Mouse (Mus musculus) adrenal gland, adult 18-20 months (tissue): ENCODE results near the gene Ddx31. TPM values are rescaled to one million over a fixed set of nuclear protein-coding genes. Genes with fewer than 3 reads are reported as not detected.

Source experiments
- DNase-seq, 2 experiments: peaks; one replicate each; pipeline ENCODE4 v3.0.0; 2021 to 2022; ENCODE audit warnings: low spot score in 2 of 2
- long read RNA-seq, 2 experiments: library from polyadenylated mRNA; stranded (forward); transcript quantifications; one replicate each; pipeline ENCODE4 v2.0.0; 2021
- total RNA-seq, 2 experiments: library from RNA; stranded (reverse); gene quantifications; 1 replicate in 1 of 2; 2 replicates in 1 of 2; pipeline ENCODE4 v1.2.3; 2021

Ddx31 gene
- 10 to 100 TPM in 1 of 2 experiments, 1 to 10 TPM in 1; 7.6 to 10.4 TPM for total RNA-seq
- long read RNA-seq, experiment 1, transcript Ddx31-201 (20 exons, 3,271 nt), result major isoform, 14 of 17 reads
- long read RNA-seq, experiment 1, partial matches to known transcripts, result 0 of 17 reads
- long read RNA-seq, experiment 1, other reads (novel, unspliced or antisense), result 3 of 17 reads
- long read RNA-seq, experiment 2, transcript Ddx31-201 (20 exons, 3,271 nt), result major isoform, 23 of 24 reads
- long read RNA-seq, experiment 2, partial matches to known transcripts, result 1 of 24 reads
- long read RNA-seq, experiment 2, other reads (novel, unspliced or antisense), result 0 of 24 reads

GRCm38 (mm10) chr2:28840222-28840951 is at the start of gene Ddx31, which contains the start of gene Gtf3c4:
Gene Ddx31 (plus strand): TSS chr2:28840406.
Gene Gtf3c4 (minus strand): TSS chr2:28840360.
- DNase-seq, result peak; percentile 94 to 96

GRCm38 (mm10) chr2:28792931-28793610 is 47.1 kb upstream of the Ddx31 start:
- no peak for DNase-seq

- no peak for DNase-seq
Observed at GRCm38 (mm10) chr2:28794623-28795022, 45.6 kb upstream of the Ddx31 start.

GRCm38 (mm10) chr2:28796298-28796697 is 43.9 kb upstream of the Ddx31 start:
- DNase-seq, result no peak

- DNase-seq, result no peak
Observed at GRCm38 (mm10) chr2:28797490-28798106, 42.6 kb upstream of the Ddx31 start.

GRCm38 (mm10) chr2:28798390-28798789 is 41.8 kb upstream of the Ddx31 start:
- no peak for DNase-seq

GRCm38 (mm10) chr2:28799575-28799974 is 40.6 kb upstream of the Ddx31 start:
- no peak for DNase-seq

GRCm38 (mm10) chr2:28803406-28803805 is 36.8 kb upstream of the Ddx31 start:
- no peak for DNase-seq

GRCm38 (mm10) chr2:28808841-28809240 is 31.4 kb upstream of the Ddx31 start:
- no peak for DNase-seq

- DNase-seq, result no peak
Observed at GRCm38 (mm10) chr2:28810260-28811013, 29.8 kb upstream of the Ddx31 start.

- DNase-seq, result no peak
Observed at GRCm38 (mm10) chr2:28818866-28819265, 21.3 kb upstream of the Ddx31 start.

- no peak for DNase-seq
Observed at GRCm38 (mm10) chr2:28829265-28829664, 10.9 kb upstream of the Ddx31 start.

GRCm38 (mm10) chr2:28836181-28836940 is 3.8 kb upstream of the Ddx31 start:
- no peak for DNase-seq

- peak in 1 of 2 experiments; percentile 22 for DNase-seq
Observed at GRCm38 (mm10) chr2:28839501-28840221, 545 bp upstream of the Ddx31 start.

- DNase-seq, result no peak
Observed at GRCm38 (mm10) chr2:28842042-28842441, 1.8 kb downstream of the Ddx31 start.

GRCm38 (mm10) chr2:28848879-28849278 is 8.7 kb downstream of the Ddx31 start:
- DNase-seq, result no peak

- DNase-seq, result no peak
Observed at GRCm38 (mm10) chr2:28852594-28852993, 12.4 kb downstream of the Ddx31 start.

- no peak for DNase-seq
Observed at GRCm38 (mm10) chr2:28855773-28856172, 15.6 kb downstream of the Ddx31 start.

GRCm38 (mm10) chr2:28859303-28859702 is 19.1 kb downstream of the Ddx31 start:
- no peak for DNase-seq
